Mouse (Mus musculus): ENCODE results near the gene Ttc7b.

DNA sequence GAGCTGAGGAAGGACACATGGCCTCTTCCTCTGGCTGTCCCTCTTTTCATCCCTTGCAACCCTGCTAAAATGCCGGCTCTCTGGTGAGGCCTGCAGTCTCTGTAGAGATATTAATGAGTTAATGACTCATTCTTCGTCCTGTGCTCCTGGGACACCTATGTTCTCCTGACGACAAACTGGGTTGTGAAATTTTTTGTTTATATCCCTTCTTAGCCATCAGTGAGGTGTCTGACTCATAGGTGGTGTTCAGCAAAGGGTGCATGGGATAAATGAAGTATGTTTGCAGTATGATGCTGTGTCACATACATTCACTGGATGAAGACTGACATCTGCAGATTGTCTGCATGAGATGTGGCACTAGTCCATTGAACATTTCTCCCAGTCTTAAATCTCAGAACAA, 262.8 kb downstream of the Ttc7b start:
- no peak for TF ChIP-seq CTCF (IDR thresholded peaks at IDR 0.05; ENCODE audit: control insufficient read depth, insufficient read depth, insufficient replicate concordance, low read depth, low read length)
- no peak for TF ChIP-seq POLR2A (IDR thresholded peaks at IDR 0.05; ENCODE audit: control insufficient read depth, low read depth, low read length)
